Mouse (Mus musculus) spleen, postnatal 10 days (tissue): ENCODE results near the gene Tmeff2.

Experiments
- DNase-seq, 2 experiments: peaks; one replicate each; pipeline ENCODE4 v3.0.0; 2021 to 2022; ENCODE audit warnings: low spot score in 2 of 2

Gene Tmeff2

GRCm38 (mm10) chr1:50979358-50980081 is 79.1 kb downstream of the Tmeff2 start:
- DNase-seq: no peak

DNA sequence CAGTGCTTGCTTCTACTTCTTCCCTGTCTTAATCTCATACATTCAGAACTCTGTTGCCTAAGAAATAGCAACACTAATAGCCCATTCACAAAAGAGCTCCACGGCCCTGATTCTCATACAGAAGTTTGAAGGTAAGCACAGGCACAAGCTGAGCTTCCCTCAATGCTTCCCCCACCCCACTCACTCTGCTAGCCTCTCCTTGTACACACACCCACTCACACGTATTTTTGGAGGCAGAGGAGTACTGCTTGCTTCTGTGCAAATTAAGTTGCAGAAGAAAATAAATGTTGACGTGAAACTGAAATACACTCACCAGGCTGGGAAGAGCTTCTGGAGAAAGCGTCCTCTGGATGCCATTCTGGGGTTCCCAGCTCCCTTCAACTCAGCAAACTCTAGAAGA is 80.1 kb downstream of the Tmeff2 start:
- DNase-seq: no peak

DNA sequence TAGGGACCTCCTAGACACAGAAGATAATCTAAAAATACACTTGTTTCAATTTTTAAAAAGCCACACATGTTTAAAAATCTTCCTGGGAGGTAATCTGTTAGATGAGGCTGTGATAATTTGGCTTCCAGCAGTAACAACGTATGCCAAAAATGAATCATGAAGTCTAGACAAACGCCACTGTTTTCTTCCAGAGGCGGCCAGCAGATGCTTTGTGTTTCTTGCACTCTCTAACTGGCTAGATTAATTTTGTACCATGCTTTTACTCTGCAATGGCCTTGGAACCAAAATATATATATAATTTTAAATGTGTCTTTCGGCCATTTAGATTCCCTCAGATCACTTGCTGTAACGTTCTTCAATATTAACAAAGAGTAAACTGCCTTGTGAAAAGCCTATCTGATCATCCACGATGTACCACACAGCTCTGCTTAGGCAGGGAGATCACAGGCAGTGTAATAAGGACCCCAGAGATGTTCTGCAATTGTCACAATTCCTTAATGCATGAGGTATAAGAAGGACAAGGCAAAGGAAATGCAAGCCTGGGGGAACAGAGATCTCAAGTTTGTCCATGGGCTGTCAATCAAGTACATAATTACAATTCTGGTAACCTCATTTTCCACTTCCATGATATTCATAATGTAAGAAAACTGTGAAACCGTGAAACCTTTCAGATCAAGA is 80.8 kb downstream of the Tmeff2 start:
- DNase-seq: no peak

DNA sequence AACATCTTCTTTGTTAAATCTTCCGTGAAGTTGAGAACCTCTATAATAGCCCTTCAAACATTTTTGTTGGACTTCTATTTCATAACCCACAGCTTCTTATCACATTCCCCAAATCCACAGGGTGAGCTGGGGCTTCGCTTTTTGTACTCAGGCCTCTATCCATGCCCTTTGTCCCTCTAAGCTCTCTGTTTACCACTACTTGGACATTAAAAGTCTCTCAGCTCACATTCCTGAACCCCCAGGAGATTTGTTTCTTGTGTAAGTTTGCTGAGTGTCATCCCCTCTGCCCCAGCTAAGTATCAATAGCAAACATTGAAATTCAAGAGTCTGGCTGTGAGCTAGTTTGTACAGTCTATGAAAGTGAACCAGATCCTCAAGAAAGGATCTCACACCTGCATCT is 90.2 kb downstream of the Tmeff2 start:
- no peak for DNase-seq

DNA sequence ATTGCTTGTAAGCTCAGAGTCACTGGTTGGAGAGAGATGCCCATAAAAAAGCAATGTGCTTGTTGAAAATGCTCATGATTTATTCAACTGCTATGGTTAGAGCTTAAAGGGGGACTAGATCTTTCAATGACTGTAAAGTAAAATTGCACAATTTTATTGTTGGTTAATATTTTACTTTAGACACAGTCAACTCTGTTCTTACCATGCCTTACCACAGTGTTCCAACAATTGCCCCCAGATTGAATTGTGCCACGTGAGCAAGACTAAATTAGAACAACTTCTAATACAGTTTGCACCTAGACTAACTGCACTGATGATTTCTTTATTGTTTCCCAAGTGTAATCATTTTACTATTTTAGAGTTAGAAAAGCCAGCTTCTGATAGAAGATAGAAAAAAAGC is 94.1 kb downstream of the Tmeff2 start:
- DNase-seq: no peak

DNA sequence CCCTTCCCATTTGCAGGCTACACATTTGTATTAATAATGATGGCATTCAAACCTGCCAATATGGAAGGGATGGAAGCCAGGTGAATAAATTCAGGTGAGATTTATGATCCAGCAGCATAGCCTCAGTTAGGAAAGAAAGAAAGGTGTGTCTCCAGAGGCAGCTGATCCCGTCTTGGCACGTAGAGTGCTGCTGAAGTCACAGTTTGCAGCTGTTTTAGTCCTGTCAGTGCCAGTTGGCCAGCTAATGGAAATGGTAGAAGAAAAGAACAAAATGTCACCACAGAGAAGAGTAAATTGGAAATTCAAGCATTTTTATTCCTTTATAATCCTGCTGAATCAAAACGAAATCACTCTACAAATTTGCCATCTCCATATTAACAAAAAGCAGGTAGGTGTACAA is 99.3 kb downstream of the Tmeff2 start:
- no peak for DNase-seq

DNA sequence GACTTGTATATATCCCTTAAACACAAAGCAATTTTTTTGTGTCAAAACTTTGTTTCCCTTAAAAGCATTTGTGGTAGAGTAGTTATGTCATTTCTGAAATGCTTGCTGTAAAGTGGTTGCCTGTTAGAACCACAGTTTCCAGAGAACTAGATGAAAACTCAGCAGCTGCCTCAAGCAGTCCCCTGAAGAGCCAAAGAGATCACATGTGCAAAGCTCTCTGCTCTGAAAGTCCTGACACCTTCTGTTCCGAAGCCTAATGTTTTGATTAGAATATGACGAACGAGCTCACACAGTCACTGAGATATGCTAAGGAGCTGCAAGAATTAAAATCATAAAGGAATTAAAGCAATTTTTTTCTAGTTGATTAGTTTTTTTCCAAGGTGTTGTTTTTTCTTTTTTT is 107.9 kb downstream of the Tmeff2 start:
- DNase-seq: no peak

- no peak for DNase-seq
Observed at GRCm38 (mm10) chr1:51040249-51040648, 139.8 kb downstream of the Tmeff2 start.

- no peak for DNase-seq
Observed at GRCm38 (mm10) chr1:51044810-51045209, 144.4 kb downstream of the Tmeff2 start.

- DNase-seq: no peak
Observed at GRCm38 (mm10) chr1:51064549-51064948, 164.1 kb downstream of the Tmeff2 start.

DNA sequence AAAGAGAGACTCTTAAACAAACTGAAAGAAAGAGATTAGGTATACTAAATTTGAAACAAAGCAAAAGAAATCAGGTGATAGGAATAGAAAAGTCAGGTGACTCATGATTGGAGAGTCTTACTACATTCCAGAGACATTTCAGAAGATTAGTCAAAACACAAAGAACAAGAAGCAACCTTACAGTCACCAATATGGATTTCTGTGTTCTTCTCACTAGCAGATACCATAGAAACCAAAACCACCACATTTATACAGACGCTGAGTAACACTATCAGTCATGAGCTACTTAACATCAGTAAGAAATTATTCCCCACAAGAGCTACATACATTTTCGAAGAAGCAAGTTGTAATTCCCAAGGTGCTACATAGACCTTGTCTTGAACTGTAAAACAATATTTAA is 165.2 kb downstream of the Tmeff2 start:
- no peak for DNase-seq

GRCm38 (mm10) chr1:51068814-51069213 is 168.4 kb downstream of the Tmeff2 start:
- DNase-seq: no peak

- no peak for DNase-seq
Observed at GRCm38 (mm10) chr1:51069288-51069687, 168.8 kb downstream of the Tmeff2 start.

- DNase-seq: no peak
Observed at GRCm38 (mm10) chr1:51074076-51074475, 173.6 kb downstream of the Tmeff2 start.

DNA sequence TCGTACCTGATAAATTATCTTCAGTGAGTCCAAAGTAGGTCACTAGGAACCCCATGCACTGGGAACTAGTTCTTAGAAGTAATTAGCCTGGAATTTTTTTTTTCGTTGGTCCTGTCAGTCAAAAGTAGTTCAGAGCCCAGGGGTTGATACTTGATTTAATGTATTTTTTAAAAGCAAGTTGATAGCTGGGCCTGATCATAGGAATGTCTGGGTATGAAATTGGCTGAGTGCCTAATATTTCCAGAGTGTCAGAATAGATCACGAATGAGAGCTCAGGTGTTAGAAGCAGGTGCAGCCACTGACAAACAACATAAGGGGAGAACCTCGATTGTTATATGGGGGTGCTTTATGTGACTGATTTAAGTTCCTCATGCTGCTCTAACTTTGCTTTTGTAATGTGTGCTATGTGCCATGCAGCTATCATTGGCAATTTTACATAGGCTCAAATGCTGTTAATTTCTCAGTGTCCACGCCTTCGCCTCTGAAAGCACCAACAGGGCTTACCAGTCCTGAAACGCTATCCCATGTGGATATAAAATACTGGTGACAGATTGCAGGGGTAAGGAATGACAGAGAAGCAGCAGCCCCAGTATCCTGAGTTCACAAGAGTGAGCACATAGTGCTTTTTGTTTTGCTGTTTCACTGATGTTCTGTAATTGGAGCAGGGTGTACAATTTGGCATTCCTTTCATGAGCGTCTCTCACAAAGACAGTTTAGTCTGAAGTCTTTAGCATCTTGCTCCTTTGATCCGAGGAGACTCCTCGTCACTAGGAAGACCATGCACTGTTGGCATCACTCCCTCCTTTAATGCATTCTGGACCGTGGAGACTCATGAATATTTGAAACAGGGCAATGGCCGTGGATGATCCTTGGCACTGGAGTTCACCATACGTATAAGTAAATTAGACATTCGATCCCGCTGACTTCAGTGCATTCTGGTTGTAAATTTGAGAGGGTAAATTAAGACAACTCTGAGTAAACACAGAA is 175.6 kb downstream of the Tmeff2 start:
- no peak for DNase-seq

DNA sequence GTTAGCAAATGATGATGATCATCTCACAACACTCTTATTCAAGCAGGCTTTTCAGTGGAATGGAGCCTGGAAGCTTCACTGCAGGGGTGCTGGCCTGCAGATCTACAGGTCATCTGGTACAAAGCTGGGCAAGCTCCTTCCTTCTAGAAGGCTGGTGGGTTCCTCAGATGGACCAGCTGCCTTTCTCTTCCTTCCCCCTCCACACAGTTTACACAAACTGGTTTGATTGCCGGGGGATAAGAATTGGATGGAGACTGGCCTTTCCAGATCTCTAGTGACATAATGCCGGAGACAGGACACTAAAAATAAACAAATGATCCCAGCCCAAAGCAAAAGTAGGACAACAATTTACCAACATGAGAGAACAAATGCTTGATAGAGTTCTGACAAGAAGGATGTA is 188.5 kb downstream of the Tmeff2 start:
- DNase-seq: no peak

DNA sequence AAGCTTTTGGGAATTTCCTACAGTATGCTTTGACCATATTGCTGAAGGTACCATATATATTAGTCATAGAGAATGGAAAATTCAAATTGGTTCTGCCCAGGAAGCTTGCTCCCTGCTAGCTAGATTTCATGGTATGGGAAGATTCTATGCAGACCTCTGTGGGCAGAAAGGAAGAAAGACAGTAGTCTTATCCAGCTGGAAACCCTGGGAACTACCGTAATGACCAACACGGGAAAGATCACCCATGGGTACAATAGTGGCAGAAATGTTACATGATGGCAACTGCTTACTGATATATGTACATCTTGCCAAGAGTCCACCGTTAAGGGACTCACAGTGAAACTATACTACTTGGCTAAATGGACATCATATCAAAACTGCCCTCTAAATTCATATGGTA is 189.4 kb downstream of the Tmeff2 start:
- no peak for DNase-seq

GRCm38 (mm10) chr1:51090212-51090761 is 189.8 kb downstream of the Tmeff2 start:
- DNase-seq: no peak

DNA sequence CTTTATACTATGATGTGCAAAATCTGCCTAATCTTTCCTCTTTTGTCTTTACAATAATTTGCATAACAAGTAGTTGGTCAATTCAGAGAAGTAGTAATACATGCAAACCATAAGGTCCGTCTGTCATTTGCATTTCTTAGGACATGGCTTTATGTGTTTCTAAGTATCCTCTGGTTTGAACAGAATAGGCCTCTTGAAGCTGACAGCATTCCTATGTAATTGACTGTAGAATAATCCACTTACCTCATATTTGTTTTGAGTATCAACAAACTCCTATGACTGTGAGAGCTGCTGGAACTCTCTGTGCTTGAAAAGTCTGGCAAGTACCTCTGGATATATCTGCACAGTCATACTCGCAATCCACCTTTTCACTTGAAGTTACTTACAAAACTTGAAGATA is 194.3 kb downstream of the Tmeff2 start:
- DNase-seq: no peak

- DNase-seq: no peak
Observed at GRCm38 (mm10) chr1:51096848-51097598, 196.6 kb downstream of the Tmeff2 start.

- DNase-seq: no peak
Observed at GRCm38 (mm10) chr1:51101034-51101590, 200.7 kb downstream of the Tmeff2 start.
